Mouse (Mus musculus): Measurements from ENCODE around the gene Klk6.

GRCm38 (mm10) chr7:43780746-43781145 is 43.6 kb upstream of the Klk6 start, which contains the start of gene Klk10:
- TF ChIP-seq POLR2A (IDR thresholded peaks at IDR 0.05; ENCODE audit: low read depth, low read length) (no peak), CTCF (IDR thresholded peaks at IDR 0.05; ENCODE audit: extremely low read depth, insufficient read length, insufficient replicate concordance, low read depth, low read length) (no peak)

Data from small intestine, adult 2 months (tissue).